Mouse (Mus musculus): ENCODE measurements around the gene Plscr5. TPM values are rescaled to one million over a fixed set of nuclear protein-coding genes. Genes with fewer than 3 reads are reported as not detected.

Gene Plscr5
- polyA plus RNA-seq, 1 experiment from 2014 or later = 0.24 TPM

DNA sequence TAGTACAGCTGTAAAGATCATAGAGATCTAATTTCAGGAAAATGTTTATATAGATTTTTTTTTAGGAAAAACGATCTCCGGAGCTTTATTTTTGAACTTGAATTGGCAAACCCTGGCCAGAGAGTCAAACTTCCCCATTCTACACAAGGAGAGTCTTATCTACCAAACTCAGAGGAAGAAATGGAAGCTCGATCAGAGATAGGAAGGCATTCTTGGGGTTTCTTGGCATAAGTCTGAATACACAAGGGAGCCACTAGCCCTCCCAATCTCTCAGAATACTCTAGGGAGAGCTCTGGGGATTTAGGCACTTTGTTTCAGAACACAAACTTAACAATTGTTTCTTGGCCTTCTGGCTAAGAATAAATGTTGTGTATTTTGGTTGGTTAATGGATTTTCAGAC is 27.4 kb downstream of the Plscr5 start:
- Histone ChIP-seq H3K36me3 (ENCODE audit: control insufficient read depth, insufficient read depth, low read length) (no peaks in the 10 kb centered on the region), H3K9me3 (replicated peaks; ENCODE audit: control insufficient read depth, low read length) (no peaks in the 10 kb centered on the region), H3K4me2 (ENCODE audit: low read length) (no peak overlapping the region), H3K27ac (ENCODE audit: low read depth, low read length) (no peak overlapping the region), H3K4me1 (ENCODE audit: control insufficient read depth, insufficient read depth, low read length) (no peaks in the 10 kb centered on the region), H3K4me3 (ENCODE audit: low read depth, low read length) (no peak overlapping the region), H3K27me3 (replicated peaks; ENCODE audit: control insufficient read depth, insufficient read depth, low read length) (no peaks in the 10 kb centered on the region), H3K9ac (ENCODE audit: low read length) (no peak overlapping the region)
- no peak for DNase-seq (ENCODE audit: low spot score)
- ATAC-seq = no peak
- WGBS = 91% methylated on average over 3 of the region's 3 CpGs

- Histone ChIP-seq H3K36me3 (ENCODE audit: control insufficient read depth, insufficient read depth, low read length) (no peaks in the 10 kb centered on the region), H3K4me3 (ENCODE audit: low read depth, low read length) (no peak overlapping the region), H3K4me1 (ENCODE audit: control insufficient read depth, insufficient read depth, low read length) (no peaks in the 10 kb centered on the region), H3K27ac (ENCODE audit: low read depth, low read length) (no peak overlapping the region), H3K27me3 (replicated peaks; ENCODE audit: control insufficient read depth, insufficient read depth, low read length) (no peaks in the 10 kb centered on the region), H3K4me2 (ENCODE audit: low read length) (no peak overlapping the region), H3K9ac (ENCODE audit: low read length) (no peak overlapping the region), H3K9me3 (replicated peaks; ENCODE audit: control insufficient read depth, low read length) (no peaks in the 10 kb centered on the region)
- no peak for DNase-seq (ENCODE audit: low spot score)
- ATAC-seq = no peak
Observed at GRCm38 (mm10) chr9:92221480-92221879, 28.7 kb downstream of the Plscr5 start.

- DNase-seq (ENCODE audit: low spot score) (no peak), ATAC-seq (no peak)
- Histone ChIP-seq H3K4me3 (ENCODE audit: low read depth, low read length) (no peak overlapping the region), H3K4me1 (ENCODE audit: control insufficient read depth, insufficient read depth, low read length) (no peaks in the 10 kb centered on the region), H3K36me3 (ENCODE audit: control insufficient read depth, insufficient read depth, low read length) (no peaks in the 10 kb centered on the region), H3K9me3 (replicated peaks; ENCODE audit: control insufficient read depth, low read length) (no peaks in the 10 kb centered on the region), H3K4me2 (ENCODE audit: low read length) (no peak overlapping the region), H3K27ac (ENCODE audit: low read depth, low read length) (no peak overlapping the region), H3K27me3 (replicated peaks; ENCODE audit: control insufficient read depth, insufficient read depth, low read length) (no peaks in the 10 kb centered on the region), H3K9ac (ENCODE audit: low read length) (no peak overlapping the region)
- 79% methylated on average over 1 of the region's 1 CpGs for WGBS
Observed at GRCm38 (mm10) chr9:92224598-92225231, 32.0 kb downstream of the Plscr5 start.

GRCm38 (mm10) chr9:92226127-92226655 is 33.5 kb downstream of the Plscr5 start:
- ATAC-seq = no peak
- Histone ChIP-seq H3K4me2 (ENCODE audit: low read length) (no peak overlapping the region), H3K36me3 (ENCODE audit: control insufficient read depth, insufficient read depth, low read length) (no peaks in the 10 kb centered on the region), H3K27ac (ENCODE audit: low read depth, low read length) (no peak overlapping the region), H3K9me3 (replicated peaks; ENCODE audit: control insufficient read depth, low read length) (no peaks in the 10 kb centered on the region), H3K9ac (ENCODE audit: low read length) (no peak overlapping the region), H3K4me3 (ENCODE audit: low read depth, low read length) (no peak overlapping the region), H3K27me3 (replicated peaks; ENCODE audit: control insufficient read depth, insufficient read depth, low read length) (no peaks in the 10 kb centered on the region), H3K4me1 (ENCODE audit: control insufficient read depth, insufficient read depth, low read length) (no peaks in the 10 kb centered on the region)
- DNase-seq (ENCODE audit: low spot score) = no peak
- WGBS = 88% methylated on average over 3 of the region's 3 CpGs

DNA sequence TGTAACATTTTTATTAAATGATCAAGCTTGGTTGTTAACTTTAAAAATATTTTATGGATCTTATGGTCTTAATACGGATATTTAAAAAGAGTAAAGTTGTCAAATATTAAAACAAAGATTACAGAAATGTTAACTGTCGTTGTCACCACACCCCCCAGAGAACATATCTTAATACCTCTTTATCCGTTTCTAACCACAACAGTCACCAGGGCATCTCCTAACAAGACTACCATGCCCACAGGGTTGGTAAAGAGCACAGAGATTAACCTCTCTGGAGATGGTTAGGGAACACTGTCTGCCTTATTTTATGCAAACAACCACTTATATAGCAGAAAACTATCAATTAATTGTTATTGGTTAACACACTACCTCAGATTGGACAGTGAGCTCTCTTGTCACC is 34.1 kb downstream of the Plscr5 start:
- 88% methylated on average over 3 of the region's 3 CpGs for WGBS
- no peak for DNase-seq (ENCODE audit: low spot score)

DNA sequence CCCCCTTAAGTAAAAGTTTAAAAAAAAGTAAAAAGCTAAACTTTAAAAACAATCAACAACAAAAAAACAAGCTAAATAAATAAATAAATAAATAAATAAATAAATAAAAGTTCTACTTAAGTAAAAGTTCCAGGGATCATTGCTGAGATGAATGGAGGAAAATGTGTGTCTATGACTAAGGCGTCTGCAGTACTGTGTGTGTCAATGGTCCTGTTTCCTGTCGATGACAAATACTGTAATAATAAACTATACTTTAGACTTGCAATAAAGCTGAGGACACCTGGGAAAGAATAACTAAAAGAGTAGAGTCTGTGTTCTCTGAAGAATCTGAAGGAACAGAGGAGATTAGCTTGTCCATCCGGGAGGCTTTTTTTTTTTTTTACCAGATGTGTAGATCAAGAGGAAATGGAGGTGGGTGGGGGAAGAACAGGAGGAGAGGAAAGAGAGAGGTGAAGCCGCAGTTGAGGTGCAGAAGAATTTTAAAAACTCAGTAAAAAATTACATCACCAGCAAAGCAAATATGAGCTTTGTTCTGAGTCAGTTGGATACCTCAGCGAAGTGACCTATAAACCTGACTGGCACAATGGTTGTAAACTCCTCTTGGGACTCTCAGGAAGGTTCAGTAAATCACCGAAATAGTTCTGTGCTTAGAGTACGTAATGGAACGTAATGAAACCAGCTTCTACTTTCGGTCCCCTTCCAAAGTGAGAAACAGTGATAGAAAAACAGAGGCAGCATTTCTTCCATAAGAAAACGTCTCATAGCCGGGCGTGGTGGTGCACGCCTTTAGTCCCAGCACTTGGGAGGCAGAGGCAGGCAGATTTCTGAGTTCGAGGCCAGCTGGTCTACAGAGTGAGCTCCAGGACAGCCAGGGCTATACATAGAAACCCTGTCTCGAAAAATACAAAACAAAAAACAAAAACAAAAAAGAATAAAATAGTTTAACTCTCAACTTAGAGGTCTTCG is 36.4 kb downstream of the Plscr5 start:
- DNase-seq (ENCODE audit: low spot score) (no peak), ATAC-seq (no peak)
- 92% methylated on average over 16 of the region's 16 CpGs for WGBS

More for the DNA sequence above, 34.1 kb downstream of the Plscr5 start:
- no peak overlapping the region for H3K4me2 ChIP-seq (ENCODE audit: low read length)
- no peak overlapping the region for H3K9ac ChIP-seq (ENCODE audit: low read length)
- no peaks in the 10 kb centered on the region for H3K4me1 ChIP-seq (ENCODE audit: control insufficient read depth, insufficient read depth, low read length)
- no peak overlapping the region for H3K27ac ChIP-seq (ENCODE audit: low read depth, low read length)
- ATAC-seq = no peak
- H3K36me3 ChIP-seq (ENCODE audit: control insufficient read depth, insufficient read depth, low read length) = no peaks in the 10 kb centered on the region
- H3K4me3 ChIP-seq (ENCODE audit: low read depth, low read length) = no peak overlapping the region
- no peaks in the 10 kb centered on the region for H3K27me3 ChIP-seq (replicated peaks; ENCODE audit: control insufficient read depth, insufficient read depth, low read length)
- H3K9me3 ChIP-seq (replicated peaks; ENCODE audit: control insufficient read depth, low read length) = no peaks in the 10 kb centered on the region

DNA sequence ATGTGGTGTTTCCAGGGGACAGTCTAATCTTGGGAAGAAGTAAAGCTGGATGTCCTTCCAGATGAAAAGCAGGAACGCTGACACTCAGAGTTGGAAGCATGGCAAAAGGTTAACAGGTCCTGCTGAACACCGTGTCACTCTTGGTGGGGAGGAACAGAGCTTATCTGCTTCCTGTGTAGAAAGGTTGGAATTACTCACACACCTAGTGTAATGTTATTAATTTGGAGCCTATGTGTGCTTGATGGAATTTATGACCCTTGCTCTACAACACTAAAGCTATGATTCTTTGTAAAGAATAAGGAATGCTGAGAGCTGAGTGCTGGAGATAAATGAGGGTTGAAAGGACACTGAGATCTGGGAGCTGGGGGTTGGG is 37.1 kb downstream of the Plscr5 start:
- no peaks in the 10 kb centered on the region for H3K27me3 ChIP-seq (replicated peaks; ENCODE audit: control insufficient read depth, insufficient read depth, low read length)
- H3K27ac ChIP-seq (ENCODE audit: low read depth, low read length) = no peak overlapping the region
- no peak for ATAC-seq
- DNase-seq (ENCODE audit: low spot score) = no peak
- H3K36me3 ChIP-seq (ENCODE audit: control insufficient read depth, insufficient read depth, low read length) = no peaks in the 10 kb centered on the region
- H3K9me3 ChIP-seq (replicated peaks; ENCODE audit: control insufficient read depth, low read length) = no peaks in the 10 kb centered on the region
- H3K4me2 ChIP-seq (ENCODE audit: low read length) = no peak overlapping the region
- WGBS = 90% methylated on average over 2 of the region's 2 CpGs
- no peak overlapping the region for H3K4me3 ChIP-seq (ENCODE audit: low read depth, low read length)
- H3K9ac ChIP-seq (ENCODE audit: low read length) = no peak overlapping the region
- no peaks in the 10 kb centered on the region for H3K4me1 ChIP-seq (ENCODE audit: control insufficient read depth, insufficient read depth, low read length)

More for the DNA sequence above, 36.4 kb downstream of the Plscr5 start:
- Histone ChIP-seq H3K27ac (ENCODE audit: low read depth, low read length) (no peak overlapping the region), H3K9ac (ENCODE audit: low read length) (no peak overlapping the region), H3K9me3 (replicated peaks; ENCODE audit: control insufficient read depth, low read length) (no peaks in the 10 kb centered on the region), H3K4me3 (ENCODE audit: low read depth, low read length) (no peak overlapping the region), H3K4me2 (ENCODE audit: low read length) (no peak overlapping the region), H3K4me1 (ENCODE audit: control insufficient read depth, insufficient read depth, low read length) (no peaks in the 10 kb centered on the region), H3K27me3 (replicated peaks; ENCODE audit: control insufficient read depth, insufficient read depth, low read length) (no peaks in the 10 kb centered on the region), H3K36me3 (ENCODE audit: control insufficient read depth, insufficient read depth, low read length) (no peaks in the 10 kb centered on the region)

DNA sequence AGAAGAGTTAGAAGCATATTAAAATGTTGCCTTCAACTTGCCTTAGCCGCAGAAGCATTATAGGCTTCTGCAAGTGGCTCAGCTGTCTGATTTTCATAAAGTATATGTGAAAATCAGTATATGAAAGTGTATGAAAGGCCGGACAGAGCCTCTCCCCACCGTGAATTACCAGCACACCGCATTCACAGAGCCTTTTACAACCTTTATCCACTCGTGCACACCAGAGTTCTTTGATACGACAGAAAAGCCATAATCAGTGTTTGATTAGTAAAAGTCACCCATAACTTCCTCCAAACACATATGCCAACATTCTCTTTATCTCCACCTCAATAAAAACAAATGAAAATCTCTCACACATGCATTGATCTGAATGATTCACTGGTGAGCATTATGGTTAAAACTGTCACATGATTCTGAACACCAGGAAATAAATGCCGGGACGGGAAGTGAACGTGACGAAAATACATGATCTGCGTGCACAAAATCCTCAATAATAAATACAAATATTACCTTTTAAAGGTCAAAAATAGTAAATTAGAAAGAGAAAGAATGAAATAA is 42.2 kb downstream of the Plscr5 start:
- Histone ChIP-seq H3K27me3 (replicated peaks; ENCODE audit: control insufficient read depth, insufficient read depth, low read length) (no peaks in the 10 kb centered on the region), H3K4me2 (ENCODE audit: low read length) (no peak overlapping the region), H3K9ac (ENCODE audit: low read length) (no peak overlapping the region), H3K4me3 (ENCODE audit: low read depth, low read length) (no peak overlapping the region), H3K27ac (ENCODE audit: low read depth, low read length) (no peak overlapping the region), H3K4me1 (ENCODE audit: control insufficient read depth, insufficient read depth, low read length) (no peaks in the 10 kb centered on the region), H3K36me3 (ENCODE audit: control insufficient read depth, insufficient read depth, low read length) (no peaks in the 10 kb centered on the region), H3K9me3 (replicated peaks; ENCODE audit: control insufficient read depth, low read length) (no peaks in the 10 kb centered on the region)
- ATAC-seq (no peak), DNase-seq (ENCODE audit: low spot score) (no peak)
- WGBS = 88% methylated on average over 11 of the region's 11 CpGs
